Mouse (Mus musculus): ENCODE results near the gene C1qtnf12.

DNA sequence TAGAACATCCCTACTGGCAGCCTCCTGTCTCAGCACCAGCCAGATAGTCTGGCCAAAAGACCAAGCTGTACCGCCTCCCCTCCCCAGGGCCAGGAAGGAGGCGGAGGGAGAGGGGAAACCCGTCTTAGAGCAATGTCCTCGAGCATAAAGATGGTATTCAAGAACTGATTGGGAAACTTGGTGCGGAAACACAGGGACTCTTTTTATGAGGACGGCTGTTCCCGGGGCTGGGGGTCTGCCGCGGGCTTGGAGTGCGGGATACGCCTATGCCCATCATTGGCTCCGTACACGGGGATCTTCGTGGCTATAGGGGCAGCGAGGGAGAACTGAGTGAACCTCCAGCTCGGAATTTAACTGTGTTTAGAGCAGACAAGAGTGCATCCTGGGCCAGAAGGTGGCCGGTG lies 19.1 kb upstream of the C1qtnf12 start:
- TF ChIP-seq CTCF (IDR thresholded peaks at IDR 0.05; ENCODE audit: control insufficient read depth, insufficient read depth, insufficient replicate concordance, low read depth, low read length), result no peak
- TF ChIP-seq POLR2A (IDR thresholded peaks at IDR 0.05; ENCODE audit: control insufficient read depth, low read depth, low read length), result no peak

All from testis, adult 2 months (tissue).